Mouse (Mus musculus): ENCODE measurements around the gene Ntrk3.

DNA sequence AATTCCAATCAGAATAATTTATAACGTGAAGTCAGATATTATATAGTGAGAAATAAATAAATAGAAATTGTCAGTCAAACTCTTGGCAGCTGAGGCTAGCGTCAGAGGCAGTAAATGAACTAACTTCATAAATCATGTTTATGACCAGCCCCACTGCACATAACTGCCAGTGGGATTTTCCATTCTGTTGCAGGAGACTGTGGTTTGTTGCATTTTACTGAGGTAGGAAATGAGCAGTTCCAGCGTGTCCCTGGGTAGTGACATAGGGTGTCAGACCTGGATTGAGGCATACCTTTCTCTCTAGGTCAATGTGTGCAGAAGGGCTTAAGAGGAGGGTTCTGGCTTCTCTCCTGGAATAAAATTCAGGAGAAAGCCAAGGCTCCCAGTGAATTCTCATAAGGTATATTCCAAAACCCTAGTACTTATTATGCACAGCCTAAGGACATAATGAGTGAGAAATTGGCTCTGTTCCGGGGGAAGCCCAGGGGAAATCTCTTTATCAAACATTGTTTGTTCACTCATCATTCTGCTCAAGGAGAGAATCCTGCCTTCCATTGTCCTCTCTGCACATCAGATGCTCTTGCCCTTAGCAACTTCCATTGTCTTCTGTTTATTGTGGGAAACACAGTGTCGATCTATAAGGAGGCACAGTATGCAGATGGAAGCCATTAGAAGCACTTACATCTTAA, 565.4 kb downstream of the Ntrk3 start:
- TF ChIP-seq POLR2A (IDR thresholded peaks at IDR 0.05; ENCODE audit: extremely low read depth, insufficient read depth, low read length): no peak
- no peak for TF ChIP-seq CTCF (IDR thresholded peaks at IDR 0.05; ENCODE audit: low read depth, low read length)

All from liver, adult 2 months (tissue).